Mouse (Mus musculus): ENCODE results near the gene March10. TPM values are rescaled to one million over a fixed set of nuclear protein-coding genes. Genes with fewer than 3 reads are reported as not detected.

March10 gene
- total RNA-seq, 2 experiments from 2014 or later = 0.97 to 1.8 TPM

GRCm38 (mm10) chr11:105338596-105339390 lies 117.7 kb downstream of the March10 start:
- intact Hi-C loops (cut with DNase I) = loop anchor here (10.0 kb wide), 1 partner anchor 736 kb away; no protein-coding TSS in a partner anchor
- DNase-seq (ENCODE audit: extremely low spot score in 1 of 2, low spot score in 2 of 2) = no peak

GRCm38 (mm10) chr11:105333867-105334670 lies 122.5 kb downstream of the March10 start:
- no peak for DNase-seq (ENCODE audit: extremely low spot score in 1 of 2, low spot score in 2 of 2)
- intact Hi-C loops (cut with DNase I) = loop anchor here (10.0 kb wide), 1 partner anchor 741 kb away; no protein-coding TSS in a partner anchor

- intact Hi-C loops (cut with DNase I) = loop anchor here (10.0 kb wide), 1 partner anchor 742 kb away; no protein-coding TSS in a partner anchor
- DNase-seq (ENCODE audit: extremely low spot score in 1 of 2, low spot score in 2 of 2) = peak in 1 of 2 experiments; percentile 72
These were observed 124.1 kb downstream of the March10 start for GRCm38 (mm10) chr11:105332468-105332867.

GRCm38 (mm10) chr11:105331732-105332131 lies 124.8 kb downstream of the March10 start:
- DNase-seq (ENCODE audit: extremely low spot score in 1 of 2, low spot score in 2 of 2) = peak in 1 of 2 experiments; percentile 81
- intact Hi-C loops (cut with DNase I) = loop anchor here (10.0 kb wide), 1 partner anchor 743 kb away; no protein-coding TSS in a partner anchor

- DNase-seq (ENCODE audit: extremely low spot score in 1 of 2, low spot score in 2 of 2) = no peak
- intact Hi-C loops (cut with DNase I) = loop anchor here (10.0 kb wide), 1 partner anchor 744 kb away; no protein-coding TSS in a partner anchor
These were observed 125.4 kb downstream of the March10 start for GRCm38 (mm10) chr11:105331129-105331528.

- intact Hi-C loops (cut with DNase I) = loop anchor here (10.0 kb wide), 1 partner anchor 745 kb away; no protein-coding TSS in a partner anchor
- no peak for DNase-seq (ENCODE audit: extremely low spot score in 1 of 2, low spot score in 2 of 2)
These were observed 126.6 kb downstream of the March10 start for GRCm38 (mm10) chr11:105329962-105330361.

GRCm38 (mm10) chr11:105327101-105327500 lies 129.4 kb downstream of the March10 start:
- no peak for DNase-seq (ENCODE audit: extremely low spot score in 1 of 2, low spot score in 2 of 2)
- intact Hi-C loops (cut with DNase I) = no loop called here

GRCm38 (mm10) chr11:105323530-105323929 lies 133.0 kb downstream of the March10 start:
- intact Hi-C loops (cut with DNase I) = no loop called here
- no peak for DNase-seq (ENCODE audit: extremely low spot score in 1 of 2, low spot score in 2 of 2)

- intact Hi-C loops (cut with DNase I) = no loop called here
- DNase-seq (ENCODE audit: extremely low spot score in 1 of 2, low spot score in 2 of 2) = no peak
These were observed 135.4 kb downstream of the March10 start for GRCm38 (mm10) chr11:105321090-105321489.

GRCm38 (mm10) chr11:105317769-105318168 lies 138.8 kb downstream of the March10 start:
- DNase-seq (ENCODE audit: extremely low spot score in 1 of 2, low spot score in 2 of 2) = no peak

GRCm38 (mm10) chr11:105316121-105316520 lies 140.4 kb downstream of the March10 start:
- DNase-seq (ENCODE audit: extremely low spot score in 1 of 2, low spot score in 2 of 2) = no peak
- intact Hi-C loops (cut with DNase I) = no loop called here

More at GRCm38 (mm10) chr11:105317769-105318168, 138.8 kb downstream of the March10 start:
- intact Hi-C loops (cut with DNase I) = no loop called here

GRCm38 (mm10) chr11:105315296-105315695 lies 141.2 kb downstream of the March10 start:
- no peak for DNase-seq (ENCODE audit: extremely low spot score in 1 of 2, low spot score in 2 of 2)
- intact Hi-C loops (cut with DNase I) = no loop called here

GRCm38 (mm10) chr11:105313633-105314014 lies 142.9 kb downstream of the March10 start:
- peak in 1 of 2 experiments; percentile 27 for DNase-seq (ENCODE audit: extremely low spot score in 1 of 2, low spot score in 2 of 2)
- intact Hi-C loops (cut with DNase I) = no loop called here

GRCm38 (mm10) chr11:105312972-105313632 lies 143.4 kb downstream of the March10 start:
- intact Hi-C loops (cut with DNase I) = no loop called here
- DNase-seq (ENCODE audit: extremely low spot score in 1 of 2, low spot score in 2 of 2) = no peak

- no peak for DNase-seq (ENCODE audit: extremely low spot score in 1 of 2, low spot score in 2 of 2)
These were observed 144.1 kb downstream of the March10 start for GRCm38 (mm10) chr11:105312311-105312942.

GRCm38 (mm10) chr11:105311291-105311975 lies 145.1 kb downstream of the March10 start:
- DNase-seq (ENCODE audit: extremely low spot score in 1 of 2, low spot score in 2 of 2) = peak in 1 of 2 experiments; percentile 64
- intact Hi-C loops (cut with DNase I) = no loop called here

More at GRCm38 (mm10) chr11:105312311-105312942, 144.1 kb downstream of the March10 start:
- intact Hi-C loops (cut with DNase I) = no loop called here
